Mouse (Mus musculus): ENCODE measurements around the gene Olfr643. TPM values are rescaled to one million over a fixed set of nuclear protein-coding genes. Genes with fewer than 3 reads are reported as not detected.

Olfr643 gene
- total RNA-seq (2021) = not detected
- long read RNA-seq, experiment 1 = 0 reads
- long read RNA-seq, experiment 2 = 0 reads

DNA sequence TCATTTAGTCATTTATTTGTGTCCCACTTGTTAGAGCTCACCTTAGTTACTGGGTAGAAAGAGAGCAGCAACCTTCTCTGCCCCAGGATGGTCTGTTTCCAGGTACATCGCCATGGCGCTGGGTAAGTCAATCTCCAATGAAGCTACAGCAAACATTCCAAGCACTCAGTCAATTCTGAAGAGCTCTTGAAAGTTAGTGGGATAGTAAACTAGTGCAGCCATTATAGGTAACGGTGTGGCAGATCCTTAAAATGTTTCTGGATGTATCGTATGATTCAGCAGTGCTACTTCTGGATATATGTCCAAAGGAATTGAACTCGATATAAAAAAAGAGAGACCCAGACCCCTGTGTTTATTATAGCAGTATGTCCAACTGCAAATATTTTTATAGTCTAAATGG is at the start of gene Olfr643:
TSS of gene Olfr643 (minus strand) at position 101 of the 400 bp plus-strand sequence.
- DNase-seq (ENCODE audit: low spot score in 2 of 2) = no peak
- intact Hi-C loops (cut with DNase I) = no loop called here

DNA sequence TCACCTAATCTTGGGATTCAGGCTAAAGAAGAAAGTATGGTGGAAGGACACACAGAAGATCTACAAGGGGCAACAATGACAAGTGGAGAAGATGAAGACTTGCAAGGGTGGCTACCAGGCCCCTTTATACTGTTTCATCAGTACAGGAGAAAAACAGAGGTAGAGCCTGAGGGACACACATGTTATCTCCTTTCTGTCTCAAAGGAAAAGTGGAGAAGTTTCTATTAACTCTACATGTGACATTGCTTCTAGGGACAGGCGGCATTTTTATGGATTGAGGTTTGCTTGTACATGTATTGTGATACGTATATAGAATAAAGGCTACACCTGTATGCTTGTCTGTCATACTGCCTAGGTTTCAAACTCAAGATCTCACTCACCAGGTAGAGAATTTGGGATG is 46.1 kb upstream of the Olfr643 start, which contains the start of gene Olfr648:
TSS of gene Olfr648 (minus strand) at position 101 of the 400 bp plus-strand sequence.
- intact Hi-C loops (cut with DNase I) = no loop called here
- DNase-seq (ENCODE audit: low spot score in 2 of 2) = no peak

DNA sequence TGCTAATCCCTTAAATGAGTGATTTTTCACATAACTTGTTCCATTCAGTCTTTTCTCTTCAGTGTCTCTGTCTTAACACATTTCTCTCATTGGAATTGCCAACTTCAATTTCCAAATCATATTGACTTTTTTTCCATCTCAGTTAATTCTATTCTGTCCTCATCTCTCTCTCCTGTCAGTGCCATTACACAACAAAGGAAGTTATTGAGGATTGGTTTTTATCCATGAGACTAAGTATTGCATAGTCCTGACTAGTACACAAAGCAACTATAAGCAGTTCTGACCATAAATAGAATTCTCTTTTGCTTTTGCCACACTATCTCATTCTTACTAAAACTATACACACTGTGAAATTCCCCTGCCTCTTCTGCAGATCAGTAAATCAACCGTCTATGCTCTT is 41.9 kb upstream of the Olfr643 start:
- intact Hi-C loops (cut with DNase I) = no loop called here
- no peak for DNase-seq (ENCODE audit: low spot score in 2 of 2)

DNA sequence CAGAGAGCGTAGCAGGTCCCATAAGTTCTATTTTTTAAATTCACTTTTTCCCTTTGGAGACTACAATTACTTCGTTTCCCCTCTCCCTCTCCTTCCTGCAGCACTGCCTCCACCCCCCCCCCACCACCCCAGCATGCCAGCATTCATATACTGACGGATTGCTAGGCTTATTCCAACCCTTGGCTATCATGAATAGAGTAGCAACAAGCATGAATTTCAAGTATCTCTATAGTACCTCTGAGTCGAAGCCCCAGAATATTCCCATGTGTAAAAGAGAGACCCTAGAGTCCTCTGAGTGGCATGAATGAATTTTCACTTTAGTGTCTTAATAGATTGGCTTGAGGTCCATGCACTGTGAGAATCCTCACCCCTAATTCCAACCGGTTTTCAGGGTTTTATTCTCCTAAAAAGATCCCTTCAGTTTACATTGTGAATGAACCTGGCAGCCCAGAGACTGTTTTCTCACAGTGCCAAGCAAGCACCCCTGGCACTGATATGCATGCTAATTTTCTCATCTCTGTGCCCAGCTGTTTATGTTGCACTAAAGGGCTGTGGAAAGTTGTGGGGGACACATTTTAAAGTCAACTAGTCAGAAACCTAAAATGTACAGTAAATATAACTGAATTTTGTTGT is 41.3 kb upstream of the Olfr643 start:
- intact Hi-C loops (cut with DNase I) = no loop called here
- DNase-seq (ENCODE audit: low spot score in 2 of 2) = no peak

DNA sequence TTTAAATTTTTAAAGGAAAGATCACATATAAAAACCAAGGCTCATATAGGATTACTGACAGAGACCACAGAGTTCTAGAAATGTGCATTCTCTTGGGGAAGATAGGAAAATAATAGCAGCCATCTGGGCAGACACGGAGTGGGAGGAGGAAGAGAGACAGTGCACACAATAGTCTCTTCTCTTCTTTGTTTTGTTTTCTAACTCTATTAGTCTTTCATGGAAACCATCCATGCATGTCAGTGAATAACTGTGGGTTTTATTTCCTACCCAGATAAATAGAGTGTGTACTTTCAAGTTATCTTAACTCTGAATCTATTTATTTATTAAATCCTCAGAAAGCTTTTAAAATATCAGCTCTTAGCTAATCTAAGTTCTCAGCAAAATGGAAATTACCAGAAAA is 37.9 kb upstream of the Olfr643 start:
- intact Hi-C loops (cut with DNase I) = no loop called here
- DNase-seq (ENCODE audit: low spot score in 2 of 2) = no peak

DNA sequence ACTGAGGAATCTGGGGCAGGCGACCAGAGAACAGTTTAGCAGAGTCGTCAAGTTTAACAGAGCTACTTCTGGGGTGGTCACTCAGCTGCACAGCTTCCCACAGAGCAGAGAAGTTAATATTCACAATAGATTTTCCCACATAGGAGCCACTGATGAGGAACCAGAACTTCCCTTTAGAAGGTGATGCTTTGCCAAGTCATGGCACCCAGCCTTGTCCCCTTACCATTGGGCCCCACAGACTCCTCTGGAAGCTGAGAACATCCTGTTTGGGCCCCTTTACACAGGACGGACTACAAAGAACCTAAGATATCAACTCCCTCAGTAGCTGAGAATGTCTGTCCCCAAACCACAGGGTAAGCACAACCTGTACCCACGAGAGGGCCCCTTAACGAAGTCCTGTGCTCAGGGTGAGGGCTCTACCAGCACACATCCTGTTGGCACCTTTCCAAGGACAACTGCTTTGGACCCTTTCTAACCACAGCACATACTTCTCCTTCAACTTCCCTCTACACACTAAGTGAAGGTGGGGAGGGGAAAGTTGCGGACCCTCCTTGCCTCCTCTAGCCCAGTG is 32.5 kb upstream of the Olfr643 start:
- DNase-seq (ENCODE audit: low spot score in 2 of 2) = peak; percentile 6 to 26
- intact Hi-C loops (cut with DNase I) = no loop called here

DNA sequence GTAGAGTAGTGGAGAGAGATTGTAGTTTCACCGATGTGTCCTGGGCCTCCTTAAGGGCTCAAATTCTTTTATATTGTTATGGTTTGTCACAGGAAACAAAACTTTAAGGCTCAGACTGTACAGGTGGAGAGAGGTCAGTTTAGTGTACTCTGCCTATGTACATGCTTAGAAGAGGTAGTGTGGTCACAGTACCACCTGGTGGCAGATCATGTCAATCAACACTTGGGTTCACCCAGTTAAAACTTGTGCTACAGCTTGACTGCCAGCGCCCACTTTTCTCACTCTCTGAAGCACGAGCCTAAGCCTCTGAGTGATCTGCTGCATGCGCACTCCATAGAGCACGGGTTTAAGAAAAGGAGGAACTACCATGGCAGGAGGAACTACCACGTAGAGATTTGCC is 29.9 kb upstream of the Olfr643 start:
- no peak for DNase-seq (ENCODE audit: low spot score in 2 of 2)
- intact Hi-C loops (cut with DNase I) = no loop called here

DNA sequence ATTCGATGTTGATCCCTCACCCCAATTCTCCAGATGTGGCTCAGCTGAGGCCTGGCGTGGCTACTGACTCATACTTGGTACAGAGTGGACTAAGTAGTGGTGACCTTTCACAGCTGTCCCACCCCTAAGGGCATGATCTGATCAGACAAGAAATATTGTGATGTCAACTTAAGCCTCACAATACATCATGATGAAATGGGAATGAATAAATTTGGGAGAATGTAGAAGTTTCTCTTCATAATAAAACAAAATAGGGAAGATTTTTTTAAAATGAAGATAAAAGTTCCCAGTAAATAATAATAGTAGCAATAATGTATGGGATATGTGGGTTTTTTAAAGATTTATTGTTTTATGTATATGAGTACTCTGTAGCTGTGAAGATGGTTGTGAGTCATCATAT is 13.3 kb upstream of the Olfr643 start, which contains the start of gene Ubqlnl:
TSS of gene Ubqlnl (minus strand) at position 101 of the 400 bp plus-strand sequence.
- intact Hi-C loops (cut with DNase I) = no loop called here
- no peak for DNase-seq (ENCODE audit: low spot score in 2 of 2)

DNA sequence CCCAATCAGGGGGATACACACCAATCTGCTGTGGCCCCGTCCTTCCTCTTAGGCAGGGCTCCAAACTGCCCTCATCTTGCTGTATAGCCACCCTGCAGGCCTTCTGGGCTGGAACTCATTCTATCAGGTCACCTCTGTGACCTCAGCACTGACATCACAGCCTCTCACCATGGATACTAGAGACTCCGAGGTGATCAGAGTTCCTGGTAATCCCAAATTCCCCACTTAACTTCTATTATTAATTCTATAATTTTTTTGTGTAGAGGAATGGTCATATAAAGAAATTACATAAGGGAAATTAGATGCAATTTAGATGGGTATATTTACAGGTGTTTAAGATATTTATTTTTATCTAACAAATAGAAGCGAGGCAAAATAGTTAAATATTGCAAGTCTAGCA is 6.0 kb upstream of the Olfr643 start, which contains the start of gene Ubqln3:
TSS of gene Ubqln3 (minus strand) at position 101 of the 400 bp plus-strand sequence.
- DNase-seq (ENCODE audit: low spot score in 2 of 2) = no peak
- intact Hi-C loops (cut with DNase I) = no loop called here

DNA sequence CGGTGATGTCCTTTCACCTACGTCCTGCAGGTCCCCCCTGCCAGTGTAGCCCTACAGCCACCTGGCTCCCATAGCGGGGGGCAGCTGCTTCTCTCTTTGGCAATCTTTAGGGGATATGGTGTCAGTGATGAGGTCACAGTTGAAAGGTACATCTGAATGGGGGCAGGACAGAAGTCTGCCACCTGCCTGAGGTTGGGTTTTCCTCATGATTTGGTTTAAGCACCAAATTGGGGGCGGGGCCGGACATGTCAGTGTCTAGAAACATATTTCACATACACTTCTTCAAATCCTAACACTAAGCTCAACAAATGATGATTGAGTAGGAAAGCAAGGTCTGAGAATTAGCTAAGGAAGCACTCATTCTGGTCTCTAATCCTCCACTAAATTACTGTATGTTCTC is 7.5 kb downstream of the Olfr643 start, which contains the start of gene Ubqln5:
TSS of gene Ubqln5 (minus strand) at position 101 of the 400 bp plus-strand sequence.
- DNase-seq (ENCODE audit: low spot score in 2 of 2) = no peak
- intact Hi-C loops (cut with DNase I) = no loop called here

DNA sequence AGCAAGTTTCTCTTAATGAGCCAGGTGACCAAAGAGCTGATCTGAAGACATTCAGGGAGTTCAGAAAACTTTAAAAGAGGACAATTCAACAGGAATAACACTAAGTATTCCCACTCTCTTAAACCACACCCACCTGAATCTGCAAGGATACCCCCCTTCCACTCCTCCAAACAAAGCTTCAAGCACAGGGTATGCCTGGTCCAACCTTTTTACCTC is 32.5 kb downstream of the Olfr643 start, which contains the start of gene Olfr646:
TSS of gene Olfr646 (plus strand) at position 117 of the 216 bp plus-strand sequence.
- intact Hi-C loops (cut with DNase I) = no loop called here

DNA sequence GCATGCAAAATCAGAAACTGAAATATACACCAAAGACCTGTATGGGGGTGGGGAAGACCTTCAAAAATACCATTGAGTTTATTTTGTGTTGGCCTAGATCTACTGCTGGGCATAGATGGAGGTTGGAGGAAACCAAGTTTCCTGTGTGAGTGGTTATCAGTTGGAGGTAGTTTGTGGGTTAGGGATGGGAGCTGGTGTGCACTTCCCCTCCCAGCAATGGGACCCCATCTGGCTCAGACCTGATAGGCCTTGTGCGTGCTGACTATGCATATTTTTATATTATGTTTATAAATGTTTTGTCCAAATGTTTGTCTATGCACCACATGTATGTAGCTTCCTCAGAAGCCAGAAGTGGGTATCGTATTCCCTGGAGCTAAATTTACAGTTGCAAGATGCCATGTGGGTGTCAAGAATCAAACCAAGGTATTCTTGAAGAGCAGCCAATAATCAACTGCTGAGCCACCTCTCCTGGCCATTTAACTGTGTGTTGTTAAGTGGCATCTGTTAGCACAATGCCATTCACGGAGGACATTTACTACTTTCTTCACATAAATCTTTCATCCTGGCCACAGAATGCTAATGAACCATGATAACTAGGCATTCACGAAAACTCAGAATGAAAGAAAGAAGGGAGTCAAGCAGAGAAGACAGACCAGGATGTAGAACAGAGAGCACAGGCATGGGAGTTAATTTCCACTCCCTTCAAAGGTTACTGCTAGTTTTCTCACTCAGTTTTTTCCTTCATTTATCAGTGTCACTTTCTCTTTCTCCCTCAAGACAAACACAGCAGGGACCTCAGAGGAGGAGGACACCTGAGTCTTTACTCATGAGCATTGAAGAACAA is 33.1 kb downstream of the Olfr643 start:
- intact Hi-C loops (cut with DNase I) = no loop called here
- no peak for DNase-seq (ENCODE audit: low spot score in 2 of 2)

More for the DNA sequence above, 32.5 kb downstream of the Olfr643 start, which contains the start of gene Olfr646:
- DNase-seq (ENCODE audit: low spot score in 2 of 2) = no peak

DNA sequence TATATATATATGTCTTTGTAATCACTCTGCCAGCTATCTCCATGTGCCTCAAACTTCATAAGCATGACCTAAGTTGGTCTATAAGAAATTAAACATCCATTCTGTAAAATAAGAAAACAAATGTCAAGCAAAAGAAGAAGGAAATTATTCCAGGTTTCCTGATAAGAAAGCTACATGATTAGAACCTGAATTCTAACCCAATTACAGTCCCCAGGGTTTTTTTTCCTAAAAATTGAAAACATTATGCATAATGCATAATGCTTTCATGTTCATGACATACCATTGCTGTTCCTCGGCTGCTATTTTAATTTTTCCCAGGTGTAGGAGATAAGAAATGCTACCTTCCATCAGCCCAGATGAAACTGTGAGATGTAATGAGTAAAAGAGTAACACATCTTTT is 51.8 kb downstream of the Olfr643 start, which contains the start of gene Olfr645:
TSS of gene Olfr645 (minus strand) at position 101 of the 400 bp plus-strand sequence.
- DNase-seq (ENCODE audit: low spot score in 2 of 2) = no peak
- intact Hi-C loops (cut with DNase I) = no loop called here

DNA sequence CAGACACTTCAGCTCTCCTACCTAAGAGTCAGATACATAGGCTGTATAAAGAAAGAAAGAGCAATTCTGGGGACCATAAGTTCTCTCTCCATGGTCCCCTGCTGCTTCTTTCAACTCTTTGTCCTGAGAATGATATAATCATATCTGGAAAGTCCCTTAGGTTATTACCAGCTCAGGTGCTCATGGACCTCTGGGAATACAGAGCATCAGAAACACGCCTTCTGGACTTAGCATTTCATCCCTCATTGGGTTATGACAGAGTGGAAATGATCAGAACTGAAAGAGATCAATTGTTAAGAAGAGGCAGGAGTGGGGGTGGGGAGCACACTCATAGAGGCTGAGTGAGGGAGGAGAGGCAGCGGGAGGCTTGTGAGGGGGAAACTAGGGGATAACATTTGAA is 65.4 kb downstream of the Olfr643 start, which contains the start of gene Olfr644:
TSS of gene Olfr644 (minus strand) at position 101 of the 400 bp plus-strand sequence.
- intact Hi-C loops (cut with DNase I) = no loop called here
- no peak for DNase-seq (ENCODE audit: low spot score in 2 of 2)

DNA sequence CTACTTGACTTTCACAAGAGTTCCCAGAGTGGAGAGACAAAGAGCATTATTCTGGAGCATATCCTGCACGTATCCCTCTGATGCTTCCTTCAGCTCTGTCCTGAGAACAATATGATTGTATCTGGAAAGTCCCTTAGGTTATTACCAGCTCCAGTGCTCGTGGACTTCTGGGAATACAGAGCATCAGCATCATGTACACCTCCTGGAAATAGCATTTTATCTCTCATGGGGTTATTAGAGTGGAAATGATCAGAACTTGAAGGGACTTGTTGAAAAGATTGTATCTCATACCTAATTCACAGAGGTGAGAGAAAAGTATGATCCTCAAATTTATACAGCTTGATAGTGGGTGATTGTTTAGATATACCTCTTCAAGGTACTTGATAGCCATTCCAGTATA is 75.9 kb downstream of the Olfr643 start, which contains the start of gene 4930516K23Rik:
TSS of gene 4930516K23Rik (minus strand) at position 101 of the 400 bp plus-strand sequence.
- intact Hi-C loops (cut with DNase I) = no loop called here
- DNase-seq (ENCODE audit: low spot score in 2 of 2) = no peak

DNA sequence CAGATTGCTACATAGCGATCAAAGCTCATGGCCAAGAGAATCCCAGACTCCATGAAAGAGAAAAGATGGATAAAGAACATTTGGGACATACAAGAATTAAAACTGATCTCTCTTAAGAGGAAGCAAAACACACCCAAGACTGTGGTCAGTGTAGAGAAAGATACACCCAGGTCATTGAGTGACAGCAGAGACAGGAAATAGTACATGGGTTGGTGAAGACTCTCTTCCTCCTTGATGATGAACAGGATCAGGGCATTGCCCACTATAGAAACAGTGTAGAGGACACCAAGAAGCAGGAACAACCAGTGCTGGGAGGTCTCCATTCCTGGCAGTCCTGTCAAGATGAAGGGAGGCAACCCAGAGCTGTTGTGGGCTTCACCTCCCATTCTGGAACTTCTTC is 78.0 kb downstream of the Olfr643 start:
- DNase-seq (ENCODE audit: low spot score in 2 of 2) = no peak
- intact Hi-C loops (cut with DNase I) = no loop called here

DNA sequence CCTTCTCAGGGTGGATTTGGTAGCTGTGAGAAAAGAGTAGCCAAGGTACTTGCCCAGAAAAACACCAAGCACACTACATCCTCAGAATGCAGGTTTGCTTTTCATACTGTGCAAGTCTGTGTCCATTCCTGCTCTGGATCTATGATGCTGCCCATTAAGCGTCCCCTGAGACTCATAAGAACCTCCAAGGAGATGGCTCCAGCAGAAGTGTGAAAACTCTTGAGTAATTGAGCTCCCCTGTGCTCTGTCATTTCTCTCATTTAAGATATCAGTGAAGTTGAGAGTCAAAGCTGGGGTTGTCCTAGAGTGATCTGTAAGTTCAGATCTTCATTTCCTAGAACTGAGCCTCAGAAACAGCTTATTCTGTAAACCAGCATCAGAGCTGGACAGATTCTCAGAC is 84.6 kb downstream of the Olfr643 start, which contains the start of gene Olfr642:
TSS of gene Olfr642 (minus strand) at position 101 of the 400 bp plus-strand sequence.
- intact Hi-C loops (cut with DNase I) = no loop called here

DNA sequence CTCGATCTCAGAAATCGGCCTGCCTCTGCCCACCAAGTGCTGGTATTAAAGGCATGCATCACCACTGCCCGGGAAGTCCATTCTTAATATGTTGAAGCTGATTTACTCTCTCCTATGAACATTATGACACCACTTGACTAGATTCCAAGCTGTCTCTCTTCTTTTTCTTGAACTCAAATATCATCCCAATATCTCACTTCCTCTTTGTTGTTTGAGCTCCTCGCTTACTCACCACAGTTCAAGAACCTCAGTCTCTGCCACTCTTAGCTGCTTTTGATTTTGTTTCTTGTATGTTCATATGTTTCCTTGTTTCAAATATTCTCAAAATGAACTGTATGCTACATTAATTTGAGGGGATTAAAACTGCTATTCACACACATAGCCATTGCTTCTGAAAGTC is 86.5 kb downstream of the Olfr643 start:
- intact Hi-C loops (cut with DNase I) = no loop called here
- DNase-seq (ENCODE audit: low spot score in 2 of 2) = no peak

More for the DNA sequence above, 84.6 kb downstream of the Olfr643 start, which contains the start of gene Olfr642:
- DNase-seq (ENCODE audit: low spot score in 2 of 2) = no peak

DNA sequence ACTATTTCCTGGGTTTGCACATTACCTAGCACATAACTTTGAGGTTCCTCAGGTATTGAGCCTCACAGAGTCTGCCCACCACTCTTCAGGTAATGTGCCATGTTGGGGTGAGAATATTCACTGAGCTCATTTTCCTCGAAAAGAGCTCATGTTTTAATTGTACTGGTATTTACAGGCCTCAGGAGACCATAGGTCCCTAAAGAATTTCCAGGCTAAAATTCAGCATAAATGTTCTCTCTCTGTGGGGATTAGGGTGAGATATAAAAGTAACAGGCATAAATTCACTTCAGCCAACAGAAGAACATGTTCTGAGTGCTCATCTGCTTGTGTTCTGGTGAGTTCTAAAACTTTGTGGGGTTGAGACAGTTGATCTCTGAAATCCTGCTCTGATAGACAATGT is 102.1 kb downstream of the Olfr643 start, which contains the start of gene Olfr641:
TSS of gene Olfr641 (plus strand) at position 301 of the 400 bp plus-strand sequence.
- DNase-seq (ENCODE audit: low spot score in 2 of 2) = no peak
- intact Hi-C loops (cut with DNase I) = no loop called here

DNA sequence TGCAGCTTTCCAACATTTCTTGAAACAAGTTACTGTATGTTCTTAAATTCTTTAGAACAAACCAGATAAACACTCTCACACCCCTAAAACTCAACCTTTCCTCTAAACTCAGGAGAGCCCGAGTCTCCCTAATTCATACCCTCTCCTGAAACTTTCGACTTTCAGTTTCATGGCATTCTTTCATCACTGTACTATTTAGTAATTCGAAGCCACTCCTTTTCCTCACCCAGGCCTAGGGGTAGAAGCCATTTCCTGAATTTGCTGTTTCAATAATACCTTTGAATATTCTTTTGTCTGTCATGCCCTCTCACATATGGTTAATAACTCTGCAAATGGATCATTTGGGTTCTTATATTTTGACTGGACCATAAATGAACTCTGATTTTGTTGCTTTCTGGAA is 110.2 kb downstream of the Olfr643 start:
- DNase-seq (ENCODE audit: low spot score in 2 of 2) = no peak
- intact Hi-C loops (cut with DNase I) = no loop called here
